Mouse (Mus musculus) gastrocnemius, adult 8-10 months (tissue): ENCODE measurements around the gene Pcnx3. TPM values are rescaled to one million over a fixed set of nuclear protein-coding genes. Genes with fewer than 3 reads are reported as not detected.

ENCODE experiments used
- DNase-seq, 2 experiments: peaks; one replicate each; pipeline ENCODE4 v3.0.0; 2022; ENCODE audit warnings: low spot score in 2 of 2
- total RNA-seq, 4 experiments: library from RNA; stranded (reverse); gene quantifications; 2 replicates each; pipeline ENCODE4 v1.2.4; 2022

The Pcnx3 gene
- total RNA-seq, 4 experiments from 2014 or later, result 11.8 to 15.2 (median 13.7) TPM

DNA sequence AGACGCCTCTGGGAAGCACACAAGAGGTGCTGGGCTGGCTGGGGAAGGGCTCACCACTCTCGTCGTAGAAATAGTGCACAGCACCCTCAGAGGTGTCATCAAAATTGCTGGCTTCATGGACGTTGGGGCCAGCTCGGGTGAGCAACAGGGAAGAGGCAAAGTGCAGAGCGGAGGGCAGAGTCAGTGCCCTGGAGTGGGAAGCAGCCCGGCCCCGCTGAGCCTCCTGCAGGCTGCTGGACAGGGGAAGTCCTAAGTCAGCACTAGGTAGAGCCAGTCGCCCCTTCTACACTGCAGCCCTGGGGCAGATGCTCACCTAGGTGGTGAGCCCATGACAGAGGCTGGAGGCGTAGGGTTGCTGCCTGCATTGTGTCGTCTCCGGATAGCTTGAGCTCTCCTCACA, 4.5 kb downstream of the Pcnx3 start:
- no peak for DNase-seq

DNA sequence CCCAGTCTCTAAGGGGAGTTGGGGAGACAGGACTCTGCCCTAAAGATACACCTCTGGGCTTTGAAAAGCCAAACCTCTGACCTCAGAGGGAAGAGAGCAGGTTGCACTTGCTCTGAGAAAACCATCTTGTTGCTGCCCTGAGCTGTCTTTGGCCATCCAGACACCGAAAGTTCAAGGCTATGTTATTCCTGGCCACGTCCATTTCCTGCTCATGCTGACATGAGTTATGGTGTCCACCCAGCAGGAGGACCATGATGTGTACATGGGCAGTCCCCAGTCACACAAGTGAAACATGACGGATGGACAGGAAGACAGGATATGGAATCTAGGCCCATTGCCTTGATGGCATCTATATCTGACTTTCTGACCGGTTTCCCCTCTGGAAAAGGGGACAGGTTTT, 8.3 kb downstream of the Pcnx3 start:
- no peak for DNase-seq

DNA sequence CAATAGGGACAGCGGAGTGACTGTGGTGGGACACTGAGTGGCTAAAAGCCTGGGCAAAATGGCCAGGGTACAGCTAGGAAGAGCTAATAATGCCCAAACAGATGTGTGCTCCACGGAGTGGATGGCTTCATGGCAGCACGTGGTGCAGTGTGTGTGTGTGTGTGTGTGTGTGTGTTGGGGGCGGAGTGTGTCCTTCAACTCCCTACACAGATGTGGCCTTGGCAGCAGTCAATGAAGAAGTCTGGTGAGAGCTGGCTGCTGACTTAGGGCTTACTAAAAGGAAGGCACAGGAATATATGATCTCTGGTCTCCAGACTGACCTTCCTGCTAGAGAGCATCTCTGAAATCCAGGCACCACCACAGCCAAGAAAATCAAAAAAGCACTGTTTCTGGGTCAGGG, 20.3 kb downstream of the Pcnx3 start:
- no peak for DNase-seq

DNA sequence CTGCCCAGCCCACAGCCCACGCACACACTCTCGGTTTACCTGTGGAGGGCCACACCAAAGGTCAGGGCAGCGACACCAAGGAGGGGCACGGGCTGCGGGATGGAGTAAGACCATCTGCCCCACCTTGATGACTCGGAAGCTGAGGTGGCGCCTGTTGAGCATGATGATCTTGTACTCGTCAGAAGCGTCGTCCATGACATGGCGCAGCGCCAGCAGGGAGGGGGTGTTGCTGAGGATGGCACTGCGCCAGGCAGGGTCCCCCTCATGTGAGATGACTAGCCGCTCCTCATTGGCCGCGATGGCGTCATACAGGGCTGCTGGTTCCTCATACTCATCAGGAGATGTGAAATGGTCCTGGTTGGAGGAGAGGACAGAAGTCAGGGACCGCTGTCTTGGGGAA, 22.3 kb downstream of the Pcnx3 start:
- no peak for DNase-seq

DNA sequence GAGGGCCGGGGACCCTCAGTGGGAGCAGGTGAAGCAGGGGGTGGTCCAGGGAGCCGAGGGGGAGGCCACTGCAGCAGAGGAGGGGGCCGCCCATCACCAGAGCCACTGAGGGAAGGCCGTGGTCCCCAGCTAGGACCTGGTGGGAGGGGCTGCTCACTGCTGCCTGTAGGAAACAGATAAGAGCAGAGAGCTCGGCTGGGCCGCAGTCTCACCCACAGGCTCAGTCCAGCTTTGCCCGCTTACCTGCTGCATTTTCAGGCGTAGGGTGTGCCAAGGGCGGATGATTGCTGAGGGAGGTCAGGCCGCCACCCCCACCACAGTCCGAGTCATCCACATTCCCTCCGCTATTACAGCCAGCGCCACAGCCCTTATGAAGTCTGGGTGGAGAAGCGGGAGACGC, 23.2 kb downstream of the Pcnx3 start:
- DNase-seq, result no peak

DNA sequence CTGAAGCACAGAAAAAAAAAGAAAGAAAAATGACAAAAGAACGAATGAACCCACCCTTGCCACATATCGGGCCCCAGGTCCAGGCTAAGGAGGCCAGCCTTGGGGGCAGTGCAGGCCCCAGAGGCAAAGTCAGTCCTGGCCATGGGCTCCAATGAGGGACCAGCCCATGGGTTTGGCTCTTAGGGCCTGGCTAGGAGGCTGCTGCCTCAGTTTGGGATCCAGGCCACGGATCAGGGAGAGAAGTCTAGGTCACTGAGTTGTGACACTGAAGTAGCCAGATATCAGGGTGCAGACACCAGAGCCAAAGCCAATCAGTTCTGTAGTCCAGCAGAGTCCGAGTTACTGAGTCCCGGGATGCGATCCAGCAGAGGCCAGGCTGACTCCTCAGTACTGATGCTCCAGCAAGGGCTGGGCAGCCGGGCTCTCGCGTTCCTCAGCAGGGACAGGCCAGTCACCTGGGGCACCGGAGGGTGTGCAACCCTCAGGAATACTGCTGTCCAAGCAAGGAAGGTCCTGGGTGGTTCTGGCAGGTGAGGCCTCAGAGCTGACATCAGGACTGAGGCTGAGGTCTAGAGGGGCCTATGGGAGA, 23.9 kb downstream of the Pcnx3 start:
- DNase-seq, result no peak

DNA sequence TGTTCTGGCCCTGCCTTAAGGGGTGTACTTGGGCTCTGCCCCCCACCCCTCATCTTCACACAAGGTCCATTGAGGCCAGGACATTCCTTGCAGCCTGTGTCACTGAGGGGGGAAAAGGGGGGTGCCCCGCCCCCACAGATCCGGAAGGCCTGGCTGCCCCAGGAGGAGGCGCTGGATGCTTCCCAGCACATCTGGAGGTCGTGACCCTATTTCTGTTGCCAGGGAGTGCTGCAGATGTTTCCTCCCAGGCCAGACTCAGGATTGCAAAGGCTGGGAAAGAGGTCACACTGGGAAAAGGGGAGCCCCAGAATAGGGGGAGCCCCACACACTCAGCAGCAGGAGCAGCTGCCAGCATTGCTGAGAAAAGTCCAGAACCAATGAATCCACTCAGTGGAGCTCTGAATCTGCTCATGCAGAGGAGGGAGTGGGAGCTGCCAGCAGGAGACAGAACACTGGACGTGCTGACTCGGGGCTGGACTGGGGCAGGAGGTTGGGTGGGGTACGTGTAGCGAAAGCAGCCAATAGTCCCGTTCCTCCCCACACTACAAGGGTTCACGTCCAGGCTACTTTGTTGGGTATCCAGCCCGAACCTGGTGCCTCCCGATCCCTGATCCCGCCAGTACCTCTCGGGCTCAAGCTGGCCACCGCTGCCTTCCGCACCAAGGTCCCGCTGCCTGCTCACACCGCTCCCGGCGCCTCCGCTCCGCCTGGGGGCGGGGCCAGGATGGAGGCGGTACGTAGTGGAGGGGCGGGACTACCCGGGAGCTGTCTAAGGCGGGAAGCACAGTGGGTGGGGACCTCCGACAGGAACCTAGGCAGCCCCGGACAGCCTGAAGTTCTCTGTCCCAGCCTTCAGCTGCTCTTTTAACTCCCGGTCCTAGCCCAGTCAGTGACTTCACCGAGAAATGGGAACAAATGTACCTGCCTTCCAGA, 25.5 kb downstream of the Pcnx3 start, which contains the start of gene Sipa1:
Gene Sipa1, minus strand, starts transcription at position 727 of the 933 bp plus-strand sequence.
- peak; percentile 88 to 90 for DNase-seq

DNA sequence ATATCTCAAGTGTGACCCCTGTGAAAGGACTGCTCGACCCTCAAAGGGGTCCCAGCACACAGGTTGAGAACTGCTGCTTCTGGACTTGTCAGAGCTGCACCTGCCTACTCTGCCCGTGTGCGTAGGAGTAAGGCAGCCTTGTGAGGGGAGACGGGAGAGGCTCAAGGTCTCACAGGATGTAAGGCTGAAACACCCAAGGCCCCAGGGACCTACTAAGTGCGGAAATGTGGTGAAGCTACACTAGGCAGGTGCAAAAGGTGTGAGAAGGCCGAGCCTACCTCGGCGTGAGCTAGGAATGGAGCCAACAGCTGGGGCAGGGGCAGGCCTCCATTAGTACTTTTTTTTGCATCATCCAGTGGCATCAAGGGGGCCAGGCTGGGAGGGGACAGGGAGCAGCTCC, 26.4 kb downstream of the Pcnx3 start:
- DNase-seq, result no peak

DNA sequence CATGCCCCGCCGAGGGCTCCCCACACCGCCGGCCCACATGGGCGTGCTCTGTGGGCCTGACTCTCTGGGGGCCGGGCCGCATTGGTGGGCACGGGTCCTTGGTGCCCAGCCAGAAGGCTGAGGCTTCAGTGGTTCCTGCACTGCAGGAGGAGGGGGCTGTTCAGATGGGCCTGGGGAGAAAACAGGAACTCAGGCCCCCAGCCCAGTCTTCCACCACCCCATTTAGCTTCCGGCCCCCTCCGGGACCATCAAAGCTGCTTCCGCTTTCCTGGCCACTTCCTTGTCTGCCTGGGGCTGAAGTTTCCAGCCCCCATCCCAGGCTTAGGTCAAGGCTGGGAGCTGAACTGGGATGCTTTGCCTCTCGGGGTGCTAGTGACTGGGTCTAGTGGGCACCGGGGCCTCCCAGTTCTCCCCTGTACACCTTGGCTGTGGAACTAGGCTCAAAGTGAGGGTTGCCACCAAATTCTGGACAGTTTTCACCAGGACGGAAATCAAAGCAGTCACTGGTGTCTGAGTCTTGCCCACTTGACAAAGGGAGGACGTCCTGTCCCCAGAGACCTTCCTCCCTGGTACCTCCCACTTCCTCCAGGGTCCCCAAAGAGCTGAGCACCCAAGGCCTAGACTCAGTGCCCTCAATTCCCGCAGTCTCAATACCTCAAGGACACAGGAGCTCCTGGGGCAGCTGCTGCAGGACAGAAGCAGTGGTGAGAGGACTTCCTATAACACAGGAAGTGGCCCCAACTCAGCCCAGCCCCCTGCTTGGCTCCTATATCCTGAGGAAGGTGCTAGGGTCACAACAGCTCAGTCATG, 27.6 kb downstream of the Pcnx3 start:
- DNase-seq, result no peak

DNA sequence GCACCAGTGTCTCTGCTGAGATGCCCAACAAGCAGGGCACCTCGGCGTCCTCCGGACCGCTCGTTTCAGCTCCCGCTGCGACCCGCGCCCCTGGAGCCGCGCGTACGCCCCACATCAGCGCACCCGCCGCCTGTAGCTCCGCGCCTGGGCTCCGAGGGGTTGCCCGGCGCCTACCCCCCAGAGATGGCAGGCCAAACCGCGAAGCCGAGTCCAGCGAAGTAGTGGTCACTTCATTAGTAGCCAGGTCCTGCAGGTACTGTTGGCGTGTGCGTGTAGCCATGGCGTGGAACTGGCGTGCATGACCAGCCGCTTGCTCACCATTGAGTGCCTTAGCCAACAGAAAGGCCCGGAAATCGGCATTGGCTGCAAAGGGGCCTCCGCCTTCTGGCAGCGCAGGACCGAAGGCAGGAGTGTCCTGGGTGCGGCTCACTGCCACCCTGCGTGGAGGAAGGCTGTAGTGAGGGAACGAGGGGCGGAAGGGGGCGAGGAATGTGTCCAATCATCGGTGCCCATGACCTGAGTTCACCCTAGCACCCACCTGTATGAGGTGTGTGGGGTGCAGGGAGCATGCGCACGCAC, 33.9 kb downstream of the Pcnx3 start:
- DNase-seq, result no peak

DNA sequence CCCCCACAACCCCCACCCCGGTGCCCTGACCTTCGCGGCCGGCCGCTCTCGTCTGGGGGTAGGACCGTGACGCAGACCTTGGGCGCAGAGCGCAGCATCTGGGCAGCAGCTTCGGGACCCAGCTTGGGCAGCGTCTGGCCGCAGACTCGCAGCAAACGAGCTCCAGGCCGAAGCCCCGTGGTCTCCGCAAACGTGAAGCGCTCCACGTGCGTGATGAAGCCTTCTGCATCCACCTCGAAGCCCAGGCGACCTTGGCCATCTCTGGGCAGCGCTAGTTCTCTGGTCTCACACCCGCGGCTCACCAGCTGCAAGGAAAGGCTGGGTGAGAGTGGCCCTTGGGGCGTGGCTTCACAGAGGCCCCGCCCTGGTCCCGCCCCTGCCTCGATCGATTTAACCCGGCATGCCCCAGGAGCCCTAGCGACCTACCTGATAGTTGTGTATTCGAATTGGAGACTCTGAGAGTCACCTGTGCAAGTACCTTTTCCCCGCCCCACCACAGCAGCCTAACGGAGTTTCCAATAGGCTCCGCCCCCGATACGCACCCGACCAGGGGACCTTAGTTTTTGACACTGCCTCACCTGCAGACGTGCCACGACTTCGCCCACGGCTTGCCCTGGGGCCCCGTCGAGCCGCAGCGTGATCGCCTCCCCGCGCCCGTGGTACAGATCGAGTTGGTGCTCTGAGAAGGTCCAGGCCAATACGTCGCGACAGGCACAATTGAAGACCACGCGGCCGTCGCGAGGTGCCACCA, 34.6 kb downstream of the Pcnx3 start:
- no peak for DNase-seq

DNA sequence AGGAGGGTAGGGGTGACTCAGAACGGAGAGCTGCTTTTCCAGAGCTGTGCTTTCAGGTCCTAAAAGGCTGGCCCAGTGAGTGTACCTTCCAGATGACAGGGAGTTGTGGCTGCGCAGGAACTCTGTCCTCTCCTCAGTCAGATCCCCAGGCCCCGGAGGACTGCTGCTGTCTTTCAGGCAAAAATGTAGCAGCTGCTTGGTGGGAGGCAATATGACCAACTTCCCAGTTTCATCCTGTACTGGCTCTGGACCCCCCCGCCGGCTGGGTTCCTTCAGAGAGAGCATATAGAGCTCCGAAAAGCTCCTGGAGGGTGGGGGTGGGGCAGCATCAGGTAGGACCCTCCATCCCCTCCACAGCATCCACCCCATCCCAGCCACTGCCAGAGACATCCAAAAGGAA, 36.1 kb downstream of the Pcnx3 start:
- DNase-seq, result no peak

DNA sequence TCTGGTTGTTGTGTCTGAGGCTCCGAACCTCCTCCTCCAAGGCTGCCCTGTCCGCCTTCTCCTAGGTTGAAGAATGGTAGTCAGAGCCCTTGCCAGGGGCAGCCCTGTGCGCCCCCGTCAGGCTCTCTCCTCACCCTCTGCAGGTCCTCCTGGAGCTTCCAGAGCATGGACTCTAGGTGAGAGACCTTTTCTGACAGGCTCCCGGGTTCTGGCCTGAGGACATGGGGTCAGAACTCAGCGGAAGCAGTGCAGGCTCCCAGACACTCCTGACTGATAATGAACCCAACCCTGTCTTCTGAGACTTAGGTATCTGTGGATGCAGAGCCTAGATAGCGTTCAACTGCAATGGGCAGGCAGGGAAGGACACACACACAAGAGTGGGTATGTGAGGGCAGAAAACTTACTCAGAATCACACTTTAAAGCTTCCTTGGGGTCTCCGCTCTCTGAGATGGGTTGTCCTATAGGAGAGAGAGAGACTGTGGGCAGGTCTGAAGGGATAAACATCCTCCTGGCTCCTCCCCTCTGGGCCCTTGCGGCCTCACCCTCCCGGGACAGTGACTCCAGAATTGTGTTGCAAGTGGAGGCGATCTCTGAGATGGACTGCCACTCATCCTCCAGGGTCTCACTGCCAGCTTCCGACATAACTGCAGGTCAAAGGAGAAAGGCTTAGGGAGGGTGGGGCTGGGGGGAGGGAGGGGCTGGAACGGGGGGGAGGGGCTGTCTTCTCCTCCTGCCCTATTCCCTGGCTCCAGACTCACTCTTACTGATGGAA, 37.0 kb downstream of the Pcnx3 start:
- DNase-seq, result no peak

DNA sequence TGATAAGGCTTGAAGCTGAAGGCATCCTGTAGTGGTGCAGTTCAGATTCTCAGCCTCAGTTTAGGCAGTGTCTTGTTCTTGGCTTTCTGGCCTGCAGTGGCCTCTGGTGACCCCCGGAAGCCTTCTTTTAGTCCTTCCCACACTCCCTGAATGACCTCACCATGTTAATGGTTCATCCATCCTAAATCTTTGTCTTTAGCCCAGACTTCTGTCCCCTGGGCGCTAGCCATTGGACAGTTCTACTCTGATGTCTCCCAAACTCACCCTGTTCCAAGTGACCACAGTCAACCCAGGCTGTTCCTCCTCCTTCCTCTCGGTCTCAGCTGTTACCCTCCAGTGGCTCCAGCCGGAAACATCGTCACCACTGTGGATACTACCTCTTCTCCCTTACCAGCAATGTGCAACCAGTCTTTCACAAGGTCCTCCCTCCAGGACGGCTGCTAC, 39.4 kb downstream of the Pcnx3 start:
- DNase-seq, result peak; percentile 58 to 66

DNA sequence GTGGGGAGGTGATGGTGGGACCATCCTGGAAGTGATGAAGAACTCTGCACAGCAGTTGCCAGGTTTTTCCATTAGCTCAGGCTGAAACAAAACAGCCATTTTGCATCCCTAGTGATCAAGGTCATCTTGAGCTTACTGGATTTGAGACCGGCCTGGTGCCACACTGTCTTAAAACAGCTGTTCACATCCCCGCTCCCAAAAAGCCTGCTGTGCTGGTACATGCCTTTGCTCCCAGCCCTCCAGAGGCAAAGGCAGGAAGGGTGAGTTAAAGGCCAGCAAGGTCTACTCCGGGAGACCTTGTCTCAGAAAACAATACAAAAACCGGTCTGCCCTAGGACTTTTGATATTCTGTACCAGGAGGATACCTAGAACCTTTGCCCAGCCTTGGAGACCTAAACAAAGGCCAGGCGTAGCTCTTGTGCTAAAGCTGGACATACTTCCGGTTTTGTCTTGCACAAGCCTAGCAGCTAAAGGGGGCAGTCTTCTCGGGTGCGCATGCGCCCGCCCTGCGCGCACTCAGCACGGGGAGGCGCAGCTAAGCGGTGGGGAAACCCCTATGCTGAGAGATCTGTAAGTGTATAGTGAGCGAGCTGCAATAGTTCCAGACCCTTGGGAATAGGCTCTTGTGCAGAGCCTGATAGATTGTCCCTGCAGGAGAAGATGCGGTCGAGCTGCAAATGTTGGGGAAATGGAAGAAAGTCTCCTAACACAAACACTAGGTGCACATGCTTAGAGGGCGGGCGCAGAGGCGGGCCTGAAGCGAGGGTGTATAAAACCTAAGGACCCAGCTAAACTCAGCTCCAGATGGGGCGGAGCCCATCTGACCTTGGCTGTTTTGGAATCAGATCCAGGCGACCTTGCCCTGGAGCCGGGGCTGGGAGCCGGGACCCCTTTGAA, 40.1 kb downstream of the Pcnx3 start:
- DNase-seq, result peak; percentile 69 to 78

DNA sequence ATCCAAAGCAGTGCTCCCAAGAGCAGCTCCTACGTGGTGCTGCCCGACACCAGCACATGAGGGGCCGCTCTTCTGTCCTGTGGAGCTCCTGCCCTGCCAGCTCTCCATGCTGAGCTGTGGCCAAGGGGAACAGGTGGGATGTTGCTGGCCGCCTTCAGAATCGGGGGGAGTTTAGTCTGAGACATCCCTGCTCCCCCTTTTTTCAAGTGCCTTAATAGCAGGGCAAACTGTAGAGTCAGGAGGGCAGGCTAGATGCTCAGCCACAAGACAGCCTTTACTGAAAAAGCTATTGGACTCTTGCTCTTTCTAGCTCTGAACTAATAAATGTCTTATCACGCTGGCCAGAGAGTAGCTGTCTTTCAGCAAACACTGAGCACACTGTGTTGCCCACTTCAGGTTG, 40.9 kb downstream of the Pcnx3 start:
- no peak for DNase-seq

DNA sequence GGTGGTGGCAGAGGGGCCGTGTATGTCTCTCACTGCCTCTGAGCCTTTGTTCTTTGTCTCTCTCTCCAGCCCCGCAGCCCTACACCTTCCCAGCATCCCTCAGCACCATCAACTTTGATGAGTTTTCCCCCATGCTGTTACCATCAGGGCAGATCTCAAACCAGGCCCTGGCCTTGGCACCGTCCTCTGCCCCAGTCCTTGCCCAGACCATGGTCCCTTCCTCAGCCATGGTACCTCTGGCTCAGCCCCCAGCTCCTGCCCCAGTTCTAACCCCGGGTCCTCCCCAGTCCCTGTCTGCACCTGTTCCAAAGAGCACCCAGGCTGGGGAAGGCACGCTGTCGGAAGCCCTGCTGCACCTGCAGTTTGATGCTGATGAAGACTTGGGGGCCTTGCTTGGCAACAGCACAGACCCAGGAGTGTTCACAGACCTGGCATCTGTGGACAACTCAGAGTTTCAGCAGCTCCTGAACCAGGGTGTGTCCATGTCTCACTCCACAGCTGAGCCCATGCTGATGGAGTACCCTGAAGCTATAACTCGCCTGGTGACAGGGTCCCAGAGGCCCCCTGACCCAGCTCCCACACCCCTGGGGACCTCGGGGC, 41.9 kb downstream of the Pcnx3 start:
- no peak for DNase-seq

DNA sequence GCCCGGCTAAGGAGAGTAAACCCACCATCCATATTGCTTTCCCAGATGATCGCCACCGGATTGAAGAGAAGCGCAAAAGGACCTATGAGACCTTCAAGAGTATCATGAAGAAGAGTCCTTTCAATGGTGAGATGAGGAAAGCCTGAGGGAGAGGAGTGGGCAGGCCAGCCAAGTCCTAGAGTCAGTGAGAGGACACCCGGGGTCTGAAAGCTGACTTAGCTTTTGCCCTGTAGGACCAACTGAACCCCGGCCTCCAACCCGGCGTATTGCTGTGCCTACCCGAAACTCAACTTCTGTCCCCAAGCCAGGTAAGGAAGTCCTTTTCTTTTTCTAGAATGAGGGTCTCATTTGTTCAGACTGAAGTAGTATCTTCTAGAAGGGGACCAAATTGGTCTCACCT, 43.4 kb downstream of the Pcnx3 start:
- no peak for DNase-seq

DNA sequence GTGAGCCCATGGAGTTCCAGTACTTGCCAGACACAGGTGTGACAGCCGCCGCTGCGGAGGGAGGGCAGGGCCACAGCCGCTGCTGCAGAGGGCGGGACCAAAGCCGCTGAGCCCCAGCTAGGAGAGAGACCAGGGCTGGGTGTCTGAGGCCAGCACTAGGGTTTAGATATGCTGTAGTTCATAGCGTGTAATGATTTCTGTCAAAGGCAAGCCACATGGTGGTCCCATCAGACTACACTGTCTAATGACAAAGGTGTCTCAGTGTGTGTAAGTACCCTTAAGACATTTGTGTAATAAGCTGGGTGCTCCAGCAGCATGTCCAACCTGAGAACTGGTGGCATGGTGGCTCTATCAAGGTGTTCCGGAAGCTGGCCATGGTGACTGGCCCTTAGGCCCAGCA, 47.1 kb downstream of the Pcnx3 start:
- no peak for DNase-seq
